Mouse (Mus musculus) CD4-positive, CD25-positive, alpha-beta regulatory T cell, adult 9 weeks (primary cell): ENCODE data around the gene Selenbp2. TPM values are rescaled to one million over a fixed set of nuclear protein-coding genes. Genes with fewer than 3 reads are reported as not detected.

ENCODE experiments used
- polyA plus RNA-seq: library from polyadenylated mRNA; unstranded; fragments of 100-300 nt; shearing (Covaris generic); gene quantifications from one replicate; pipeline ENCODE4 v1.2.1, GENCODE M21; 2017

Selenbp2 gene
- not detected for polyA plus RNA-seq

DNA sequence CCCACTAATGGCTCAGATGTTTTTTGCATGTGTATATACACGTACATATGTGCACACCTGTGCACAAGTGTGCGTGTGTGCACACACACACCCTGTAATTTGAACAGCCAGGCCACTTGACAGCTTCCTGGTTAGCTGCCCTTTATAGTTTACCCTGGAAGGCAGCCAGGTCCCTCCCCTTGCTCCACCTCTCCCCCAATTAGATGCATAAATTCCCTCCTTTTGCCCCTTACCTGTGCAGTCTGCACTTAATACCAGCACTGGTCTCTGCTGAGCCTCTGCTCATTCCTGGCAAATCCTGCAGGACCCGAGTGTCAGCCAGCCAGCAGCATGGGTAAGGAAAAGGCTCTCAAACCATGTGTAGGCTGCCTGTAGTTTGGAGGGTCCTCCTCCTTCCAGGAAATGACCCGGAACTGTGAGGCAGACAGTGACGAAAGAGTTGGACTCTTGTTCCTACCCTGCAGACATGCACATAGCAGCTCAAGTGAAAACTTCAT, at the start of gene Selenbp2:
Gene Selenbp2, plus strand, starts transcription at position 228 of the 497 bp plus-strand sequence.

DNA sequence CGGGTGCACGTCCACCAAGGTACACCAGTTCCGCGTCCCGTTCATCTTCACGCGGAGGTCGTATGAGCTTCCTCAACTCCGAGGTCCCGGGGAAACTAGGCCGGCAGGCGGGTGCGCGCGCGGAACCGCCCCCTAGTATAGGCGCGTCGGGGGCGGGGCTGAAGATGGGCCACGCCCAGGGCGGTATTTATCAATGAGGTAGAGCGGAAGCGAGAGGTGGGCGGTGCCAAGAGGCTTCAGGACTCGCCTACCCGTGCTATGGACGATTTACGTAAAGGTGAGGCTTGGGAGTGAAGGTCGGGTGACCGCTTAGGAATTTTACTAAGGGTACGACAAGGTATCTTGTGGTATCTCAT, 34.6 kb upstream of the Selenbp2 start, which contains the start of gene Tuft1:
Gene Tuft1, minus strand, starts transcription at position 133 of the 356 bp plus-strand sequence.

Other genes starting within 250 kb of the Selenbp2 start
- 1.3 TPM for gene Oaz3, start 249.6 kb upstream of the Selenbp2 start, polyA plus RNA-seq
- gene Celf3, start 215.3 kb upstream of the Selenbp2 start, polyA plus RNA-seq = 1.6 TPM
- not detected for gene Riiad1, start 213.2 kb upstream of the Selenbp2 start, polyA plus RNA-seq
- gene Snx27, start 110.8 kb upstream of the Selenbp2 start, polyA plus RNA-seq = 7.9 TPM
- not detected for gene Gm10972, start 50.4 kb upstream of the Selenbp2 start, polyA plus RNA-seq
- 3.9 TPM for gene Tuft1, start 34.7 kb upstream of the Selenbp2 start, polyA plus RNA-seq
- not detected for gene Cgn, start 92.9 kb downstream of the Selenbp2 start, polyA plus RNA-seq
- gene Pogz, start 144.0 kb downstream of the Selenbp2 start, polyA plus RNA-seq = 20.0 TPM
- gene Psmb4, start 193.4 kb downstream of the Selenbp2 start, polyA plus RNA-seq = 386 TPM
- 4.8 TPM for gene Selenbp1, start 239.5 kb downstream of the Selenbp2 start, polyA plus RNA-seq